Mouse (Mus musculus) C2C12 (cell line): ENCODE results near the gene Nfib. TPM values are rescaled to one million over a fixed set of nuclear protein-coding genes. Genes with fewer than 3 reads are reported as not detected.

Source experiments
- H3K27me3 ChIP-seq: one replicate; pipeline ENCODE4 v1.6.1; 2011; ENCODE audit not compliant: control insufficient read depth, insufficient read depth, insufficient read length
- H3K36me3 ChIP-seq: one replicate; pipeline ENCODE4 v1.6.1; 2011; ENCODE audit not compliant: control insufficient read depth, insufficient read depth
- H3K4me3 ChIP-seq: one replicate; pipeline ENCODE4 v1.5.1; 2011; ENCODE audit warnings: mild to moderate bottlenecking, control low read depth; ENCODE audit not compliant: poor library complexity, insufficient read depth, severe bottlenecking
- H3K79me2 ChIP-seq: one replicate; pipeline ENCODE4 v1.6.1; 2011; ENCODE audit not compliant: control insufficient read depth, insufficient read depth
- H3K79me3 ChIP-seq: one replicate; pipeline ENCODE4 v1.6.1; 2011; ENCODE audit warnings: low read depth, control low read depth
- H3ac ChIP-seq: one replicate; pipeline ENCODE3; 2011; ENCODE audit warnings: low read depth; ENCODE audit not compliant: control insufficient read depth, insufficient read length
- CEBPB ChIP-seq: IDR thresholded peaks from one replicate; pipeline ENCODE4 v1.6.1; 2011; ENCODE audit warnings: low read depth, mild to moderate bottlenecking, control low read depth, moderate library complexity
- CTCF ChIP-seq: IDR thresholded peaks from one replicate; pipeline ENCODE4 v1.5.1; 2011; ENCODE audit not compliant: control insufficient read depth, insufficient read depth, insufficient read length
- FOSL1 ChIP-seq: IDR thresholded peaks from one replicate; pipeline ENCODE4 v1.8.0; 2011; ENCODE audit warnings: mild to moderate bottlenecking, low read length; ENCODE audit not compliant: poor library complexity, insufficient read depth, severe bottlenecking
- MAX ChIP-seq: IDR thresholded peaks from one replicate; pipeline ENCODE4 v1.6.1; 2011; ENCODE audit warnings: mild to moderate bottlenecking, control low read depth
- MYOD1 ChIP-seq: IDR thresholded peaks from one replicate; pipeline ENCODE4 v1.6.1; 2011; ENCODE audit warnings: low read depth; ENCODE audit not compliant: control insufficient read depth, insufficient read length
- MYOG ChIP-seq: IDR thresholded peaks from one replicate; pipeline ENCODE4 v1.6.1; 2011; ENCODE audit not compliant: control insufficient read depth, insufficient read length; ENCODE audit errors: extremely low read depth
- USF1 ChIP-seq: IDR thresholded peaks from one replicate; pipeline ENCODE4 v1.6.1; 2011; ENCODE audit warnings: low read depth, mild to moderate bottlenecking, control low read depth, moderate library complexity
- polyA plus RNA-seq: library from polyadenylated mRNA; unstranded; fragments of >200 nt; fragmentation: generic; extraction: Trizol; gene quantifications from one replicate; pipeline ENCODE4 v1.2.1, GENCODE M21; 2012; ENCODE audit warnings: missing spikeins

Nfib gene
- polyA plus RNA-seq, 1 experiment = 5.1 TPM

- Histone ChIP-seq H3ac (no peak overlapping the region), H3K79me2 (peaks cover 53% of the 10 kb centered on the region), H3K79me3 (peaks cover 5% of the 10 kb centered on the region), H3K27me3 (no peaks in the 10 kb centered on the region), H3K36me3 (no peaks in the 10 kb centered on the region), H3K4me3 (no peak overlapping the region)
- TF ChIP-seq MAX = no peak
- TF ChIP-seq CEBPB = no peak
- no peak for TF ChIP-seq CTCF
- TF ChIP-seq MYOD1 = no peak
- no peak for TF ChIP-seq FOSL1
- TF ChIP-seq MYOG = no peak
- TF ChIP-seq USF1 = no peak
These were observed 313.7 kb downstream of the Nfib start for GRCm38 (mm10) chr4:82391726-82392472.

- H3ac ChIP-seq = no peak overlapping the region
These were observed 315.0 kb downstream of the Nfib start for GRCm38 (mm10) chr4:82390545-82390944.

GRCm38 (mm10) chr4:82389876-82390275 lies 315.7 kb downstream of the Nfib start:
- Histone ChIP-seq H3K27me3 (no peaks in the 10 kb centered on the region), H3K4me3 (no peak overlapping the region), H3ac (no peak overlapping the region), H3K79me3 (peaks cover 6% of the 10 kb centered on the region), H3K79me2 (peaks cover 54% of the 10 kb centered on the region), H3K36me3 (no peaks in the 10 kb centered on the region)
- TF ChIP-seq MYOG = no peak
- no peak for TF ChIP-seq USF1
- TF ChIP-seq CTCF = no peak
- TF ChIP-seq MAX = no peak
- no peak for TF ChIP-seq CEBPB
- TF ChIP-seq FOSL1 = no peak
- no peak for TF ChIP-seq MYOD1

More at GRCm38 (mm10) chr4:82390545-82390944, 315.0 kb downstream of the Nfib start:
- Histone ChIP-seq H3K4me3 (no peak overlapping the region), H3K36me3 (no peaks in the 10 kb centered on the region), H3K79me3 (peaks cover 5% of the 10 kb centered on the region), H3K79me2 (peaks cover 48% of the 10 kb centered on the region), H3K27me3 (no peaks in the 10 kb centered on the region)
- TF ChIP-seq MYOG (no peak), MYOD1 (no peak), CEBPB (no peak), CTCF (no peak), FOSL1 (no peak), USF1 (no peak), MAX (no peak)

- no peaks in the 10 kb centered on the region for H3K36me3 ChIP-seq
These were observed 317.9 kb downstream of the Nfib start for GRCm38 (mm10) chr4:82387620-82388019.

DNA sequence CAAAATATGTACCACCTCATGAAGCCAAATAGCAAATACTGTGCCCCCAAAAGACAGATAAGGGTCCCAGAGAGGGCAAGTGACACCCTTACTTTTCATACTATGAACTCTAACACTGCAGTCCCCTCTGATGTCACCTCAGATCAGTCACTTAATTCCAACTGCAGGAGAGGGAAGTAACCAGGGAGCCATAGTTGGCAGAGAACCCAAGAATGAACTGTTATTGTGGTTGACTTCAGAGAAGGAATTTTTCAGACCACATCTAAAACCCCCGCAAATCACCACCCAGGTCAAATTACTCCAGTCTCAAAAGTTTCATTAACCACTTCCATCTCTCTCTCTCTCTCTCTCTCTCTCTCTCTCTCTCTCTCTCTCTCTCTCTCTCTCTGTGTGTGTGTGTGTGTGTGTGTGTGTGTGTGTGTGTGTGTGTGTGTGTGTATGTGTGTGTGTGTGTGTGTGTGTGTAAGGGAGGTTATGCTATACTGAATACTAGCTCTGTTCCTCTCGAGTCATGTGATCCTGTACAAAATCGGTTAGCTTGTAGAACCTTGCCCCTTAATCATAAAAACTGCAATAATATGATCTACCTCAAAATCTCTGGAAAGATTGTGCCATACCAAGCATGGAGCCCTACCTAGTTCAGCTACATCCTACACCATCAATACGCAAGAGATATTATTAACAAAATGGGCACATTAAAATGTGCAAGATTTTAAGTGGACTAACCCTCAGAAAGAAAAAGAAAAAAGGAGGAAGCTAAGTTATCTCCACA lies 319.1 kb downstream of the Nfib start:
- Histone ChIP-seq H3K27me3 (no peaks in the 10 kb centered on the region), H3K36me3 (no peaks in the 10 kb centered on the region), H3K79me3 (peaks cover 4% of the 10 kb centered on the region), H3K79me2 (peaks cover 48% of the 10 kb centered on the region), H3K4me3 (no peak overlapping the region), H3ac (no peak overlapping the region)
- TF ChIP-seq MYOD1 (no peak), USF1 (no peak)

More at GRCm38 (mm10) chr4:82387620-82388019, 317.9 kb downstream of the Nfib start:
- Histone ChIP-seq H3K27me3 (no peaks in the 10 kb centered on the region), H3ac (no peak overlapping the region), H3K4me3 (no peak overlapping the region), H3K79me3 (peaks cover 4% of the 10 kb centered on the region), H3K79me2 (peaks cover 49% of the 10 kb centered on the region)
- no peak for TF ChIP-seq MAX
- no peak for TF ChIP-seq FOSL1
- TF ChIP-seq MYOG = no peak
- no peak for TF ChIP-seq CTCF
- no peak for TF ChIP-seq CEBPB
- TF ChIP-seq MYOD1 = no peak
- no peak for TF ChIP-seq USF1
